Mouse (Mus musculus): Measurements from ENCODE around the gene Tmem184b.
A peak's percentile ranks its signal among the peaks of the same experiment; 100 is the strongest.

Gene Tmem184b

GRCm38 (mm10) chr15:79429527-79429926, 26.2 kb upstream of the Tmem184b start:
- DNase-seq = no peak

GRCm38 (mm10) chr15:79428616-79429015, 25.2 kb upstream of the Tmem184b start:
- no peak for DNase-seq

GRCm38 (mm10) chr15:79427516-79427915, 24.1 kb upstream of the Tmem184b start:
- DNase-seq = no peak

- DNase-seq = peak; percentile 54
Measured at GRCm38 (mm10) chr15:79425516-79425915, 22.1 kb upstream of the Tmem184b start.

- no peak for DNase-seq
Measured at GRCm38 (mm10) chr15:79424602-79425001, 21.2 kb upstream of the Tmem184b start.

GRCm38 (mm10) chr15:79422715-79423243, 19.4 kb upstream of the Tmem184b start:
- no peak for DNase-seq

- no peak for DNase-seq
Measured at GRCm38 (mm10) chr15:79418677-79419076, 15.3 kb upstream of the Tmem184b start.

GRCm38 (mm10) chr15:79418265-79418664, 14.9 kb upstream of the Tmem184b start:
- DNase-seq = no peak

- DNase-seq = no peak
Measured at GRCm38 (mm10) chr15:79417379-79417778, 14.0 kb upstream of the Tmem184b start.

- no peak for DNase-seq
Measured at GRCm38 (mm10) chr15:79416460-79417085, 13.2 kb upstream of the Tmem184b start.

- no peak for DNase-seq
Measured at GRCm38 (mm10) chr15:79414513-79414912, 11.1 kb upstream of the Tmem184b start.

GRCm38 (mm10) chr15:79413802-79414201, 10.4 kb upstream of the Tmem184b start:
- no peak for DNase-seq

GRCm38 (mm10) chr15:79413201-79413600, 9.8 kb upstream of the Tmem184b start:
- DNase-seq = no peak

- no peak for DNase-seq
Measured at GRCm38 (mm10) chr15:79411363-79412065, 8.1 kb upstream of the Tmem184b start.

GRCm38 (mm10) chr15:79409077-79409573, 5.8 kb upstream of the Tmem184b start:
- DNase-seq = no peak

- DNase-seq = no peak
Measured at GRCm38 (mm10) chr15:79406564-79406963, 3.2 kb upstream of the Tmem184b start.

GRCm38 (mm10) chr15:79404277-79404676, 908 bp upstream of the Tmem184b start:
- no peak for DNase-seq

- no peak for DNase-seq
Measured at GRCm38 (mm10) chr15:79403763-79404210, 418 bp upstream of the Tmem184b start.

GRCm38 (mm10) chr15:79402176-79402575, 1.2 kb downstream of the Tmem184b start:
- no peak for DNase-seq

- no peak for DNase-seq
Measured at GRCm38 (mm10) chr15:79400975-79401365, 2.4 kb downstream of the Tmem184b start.

GRCm38 (mm10) chr15:79400134-79400974, 3.0 kb downstream of the Tmem184b start:
- no peak for DNase-seq

- no peak for DNase-seq
Measured at GRCm38 (mm10) chr15:79399231-79400052, 3.9 kb downstream of the Tmem184b start.
